Mouse (Mus musculus) heart, embryonic 11.5 days (tissue): Measurements from ENCODE around the gene Trp53i13. TPM values are rescaled to one million over a fixed set of nuclear protein-coding genes. Genes with fewer than 3 reads are reported as not detected.

Experiments
- ATAC-seq: fragments of 200-750 bp; cut with Nextera tagmentation; replicated peaks from 2 replicates; pipeline ENCODE4 v1.8.0; 2017; ENCODE audit warnings: moderate library complexity; ENCODE audit not compliant: insufficient number of reproducible peaks, low FRiP score, low TSS enrichment
- H3K27ac ChIP-seq: fragments of 300-500 bp; sonication (generic); 2 replicates; pipeline ENCODE4 v1.5.1; 2014; ENCODE audit warnings: mild to moderate bottlenecking, low read depth, low read length
- H3K27me3 ChIP-seq: fragments of 300-500 bp; sonication (generic); 2 replicates; pipeline ENCODE4 v1.6.1; 2014; ENCODE audit warnings: mild to moderate bottlenecking, low read length, mixed read lengths; ENCODE audit not compliant: control insufficient read depth, insufficient read depth
- H3K36me3 ChIP-seq: fragments of 300-500 bp; sonication (generic); 2 replicates; pipeline ENCODE4 v1.6.1; 2014; ENCODE audit warnings: mild to moderate bottlenecking, low read length, moderate library complexity, mixed read lengths; ENCODE audit not compliant: control insufficient read depth, insufficient read depth
- H3K4me1 ChIP-seq: fragments of 300-500 bp; sonication (generic); 2 replicates; pipeline ENCODE4 v1.6.1; 2014; ENCODE audit warnings: low read length; ENCODE audit not compliant: control insufficient read depth, insufficient read depth
- H3K4me2 ChIP-seq: fragments of 300-500 bp; sonication (generic); 2 replicates; pipeline ENCODE4 v1.6.1; 2014; ENCODE audit warnings: mild to moderate bottlenecking, moderate library complexity
- H3K4me3 ChIP-seq: fragments of 300-500 bp; sonication (generic); 2 replicates; pipeline ENCODE4 v1.5.1; 2014; ENCODE audit warnings: low read depth, low read length
- H3K9ac ChIP-seq: fragments of 300-500 bp; sonication (generic); 2 replicates; pipeline ENCODE4 v1.6.1; 2014; ENCODE audit warnings: mild to moderate bottlenecking, low read depth, low read length, moderate library complexity
- H3K9me3 ChIP-seq: fragments of 300-500 bp; sonication (generic); replicated peaks from 2 replicates; pipeline ENCODE4 v1.6.1; 2016; ENCODE audit warnings: low read length; ENCODE audit not compliant: control insufficient read depth
- WGBS: fragments of 180-500 bp; shearing (Covaris S2); extraction: QIAGEN DNeasy Blood & Tissue Kit; methylation state at CpG from one replicate; pipeline ENCODE4 v1.1.7; 2014; ENCODE audit not compliant: insufficient replicate concordance; 5-methylcytosine and 5-hydroxymethylcytosine counted together
- polyA plus RNA-seq: library from polyadenylated mRNA; unstranded; fragments of >200 nt; fragmentation: Nextera tagmentation; extraction: Ambion mirVana; gene quantifications from 2 replicates; pipeline ENCODE4 v1.2.1, GENCODE M21; 2014

Gene Trp53i13
- polyA plus RNA-seq, 1 experiment from 2014 or later, result 23.0 TPM

GRCm38 (mm10) chr11:77512891-77513810, 2.6 kb downstream of the Trp53i13 start:
- Histone ChIP-seq H3K27ac (peak overlapping the region; percentile 75), H3K4me3 (peak overlapping the region; percentile 73), H3K9ac (peak overlapping the region; percentile 85), H3K36me3 (0 out of 2 replicates have a peak, but pooled peaks cover 2% of the 10 kb centered on the region), H3K27me3 (peaks cover 21% of the 10 kb centered on the region), H3K9me3 (no peaks in the 10 kb centered on the region), H3K4me2 (peak overlapping the region; percentile 98), H3K4me1 (peaks cover 39% of the 10 kb centered on the region)
- ATAC-seq, result peak; percentile 76
- WGBS, result under 1% methylated on average over 71 of the region's 84 CpGs

GRCm38 (mm10) chr11:77511336-77511735, 4.4 kb downstream of the Trp53i13 start:
- H3K27me3 ChIP-seq, result peaks cover 10% of the 10 kb centered on the region
- WGBS, result 83% methylated on average over 5 of the region's 5 CpGs
- H3K27ac ChIP-seq, result no peak overlapping the region
- H3K4me3 ChIP-seq, result no peak overlapping the region
- no peaks in the 10 kb centered on the region for H3K9me3 ChIP-seq
- H3K4me2 ChIP-seq, result no peak overlapping the region
- no peak for ATAC-seq
- H3K36me3 ChIP-seq, result peaks cover 14% of the 10 kb centered on the region
- H3K4me1 ChIP-seq, result peaks cover 42% of the 10 kb centered on the region
- no peak overlapping the region for H3K9ac ChIP-seq

- peak overlapping the region; percentile 28 for H3K4me3 ChIP-seq
- peaks cover 17% of the 10 kb centered on the region for H3K4me1 ChIP-seq
- 16% methylated on average over 49 of the region's 49 CpGs for WGBS
- ATAC-seq, result peak; percentile 47
- peaks cover 28% of the 10 kb centered on the region for H3K36me3 ChIP-seq
- H3K9ac ChIP-seq, result peak overlapping the region; percentile 74
- H3K4me2 ChIP-seq, result peak overlapping the region; percentile 80
- no peaks in the 10 kb centered on the region for H3K27me3 ChIP-seq
- H3K27ac ChIP-seq, result peak overlapping the region; percentile 46; the same call in 1 of the 2 replicates
- H3K9me3 ChIP-seq, result no peaks in the 10 kb centered on the region
These were observed 7.4 kb downstream of the Trp53i13 start for GRCm38 (mm10) chr11:77508068-77509021.

GRCm38 (mm10) chr11:77507426-77507825, 8.4 kb downstream of the Trp53i13 start:
- Histone ChIP-seq H3K27ac (no peak overlapping the region), H3K9ac (peak overlapping the region; percentile 49; the same call in 1 of the 2 replicates)
- WGBS, result 76% methylated on average over 4 of the region's 4 CpGs

GRCm38 (mm10) chr11:77506941-77507340, 8.8 kb downstream of the Trp53i13 start:
- Histone ChIP-seq H3K4me1 (peaks cover 13% of the 10 kb centered on the region), H3K27me3 (no peaks in the 10 kb centered on the region), H3K27ac (no peak overlapping the region), H3K9me3 (no peaks in the 10 kb centered on the region), H3K4me3 (no peak overlapping the region), H3K9ac (no peak overlapping the region), H3K4me2 (no peak overlapping the region), H3K36me3 (peaks cover 40% of the 10 kb centered on the region)
- 82% methylated on average over 6 of the region's 6 CpGs for WGBS
- ATAC-seq, result no peak

More at GRCm38 (mm10) chr11:77507426-77507825, 8.4 kb downstream of the Trp53i13 start:
- Histone ChIP-seq H3K27me3 (no peaks in the 10 kb centered on the region), H3K4me2 (peak overlapping the region; percentile 80), H3K9me3 (no peaks in the 10 kb centered on the region), H3K4me1 (peaks cover 16% of the 10 kb centered on the region), H3K4me3 (no peak overlapping the region), H3K36me3 (peaks cover 37% of the 10 kb centered on the region)
- no peak for ATAC-seq

- Histone ChIP-seq H3K27me3 (no peaks in the 10 kb centered on the region), H3K36me3 (peaks cover 40% of the 10 kb centered on the region), H3K4me3 (no peak overlapping the region), H3K4me2 (no peak overlapping the region), H3K27ac (no peak overlapping the region), H3K9me3 (no peaks in the 10 kb centered on the region), H3K4me1 (peaks cover 13% of the 10 kb centered on the region), H3K9ac (no peak overlapping the region)
- WGBS, result 84% methylated on average over 14 of the region's 14 CpGs
- ATAC-seq, result no peak
These were observed 9.5 kb downstream of the Trp53i13 start for GRCm38 (mm10) chr11:77506273-77506672.

GRCm38 (mm10) chr11:77505291-77505980, 10.3 kb downstream of the Trp53i13 start:
- H3K36me3 ChIP-seq, result peaks cover 43% of the 10 kb centered on the region
- no peak for ATAC-seq
- no peak overlapping the region for H3K9ac ChIP-seq
- H3K4me3 ChIP-seq, result no peak overlapping the region
- peaks cover 13% of the 10 kb centered on the region for H3K4me1 ChIP-seq
- no peaks in the 10 kb centered on the region for H3K27me3 ChIP-seq
- no peak overlapping the region for H3K27ac ChIP-seq
- H3K9me3 ChIP-seq, result no peaks in the 10 kb centered on the region
- WGBS, result 84% methylated on average over 22 of the region's 22 CpGs
- H3K4me2 ChIP-seq, result no peak overlapping the region

GRCm38 (mm10) chr11:77504377-77504776, 11.4 kb downstream of the Trp53i13 start:
- H3K9ac ChIP-seq, result no peak overlapping the region
- peaks cover 49% of the 10 kb centered on the region for H3K36me3 ChIP-seq
- no peak for ATAC-seq
- H3K4me1 ChIP-seq, result peaks cover 13% of the 10 kb centered on the region
- no peaks in the 10 kb centered on the region for H3K27me3 ChIP-seq
- no peak overlapping the region for H3K4me3 ChIP-seq
- H3K27ac ChIP-seq, result no peak overlapping the region
- 92% methylated on average over 19 of the region's 19 CpGs for WGBS
- no peak overlapping the region for H3K4me2 ChIP-seq
- no peaks in the 10 kb centered on the region for H3K9me3 ChIP-seq
